Mouse (Mus musculus): ENCODE results near the gene Cacna1h. TPM values are rescaled to one million over a fixed set of nuclear protein-coding genes. Genes with fewer than 3 reads are reported as not detected.

Cacna1h gene
- polyA plus RNA-seq, 1 experiment = 5.2 TPM

GRCm38 (mm10) chr17:25410180-25410579, 23.4 kb downstream of the Cacna1h start:
- no peak overlapping the region for H3K27ac ChIP-seq (ENCODE audit: control insufficient read depth, insufficient read depth, low read depth, low read length, poor library complexity)
- no peak overlapping the region for H3K4me3 ChIP-seq (replicated peaks; ENCODE audit: control insufficient read depth, low read depth, low read length)
- WGBS = 76% methylated on average over 6 of the region's 6 CpGs
- no peaks in the 10 kb centered on the region for H3K4me1 ChIP-seq (ENCODE audit: control insufficient read depth, insufficient read depth, low read length)
- TF ChIP-seq POLR2A (IDR thresholded peaks at IDR 0.05; ENCODE audit: borderline replicate concordance, control insufficient read depth, low read depth, low read length) (no peak), CTCF (IDR thresholded peaks at IDR 0.05; ENCODE audit: control insufficient read depth, insufficient read depth, low read length) (no peak)

GRCm38 (mm10) chr17:25409621-25410020, 24.0 kb downstream of the Cacna1h start:
- 76% methylated on average over 7 of the region's 7 CpGs for WGBS
- no peaks in the 10 kb centered on the region for H3K4me1 ChIP-seq (ENCODE audit: control insufficient read depth, insufficient read depth, low read length)

DNA sequence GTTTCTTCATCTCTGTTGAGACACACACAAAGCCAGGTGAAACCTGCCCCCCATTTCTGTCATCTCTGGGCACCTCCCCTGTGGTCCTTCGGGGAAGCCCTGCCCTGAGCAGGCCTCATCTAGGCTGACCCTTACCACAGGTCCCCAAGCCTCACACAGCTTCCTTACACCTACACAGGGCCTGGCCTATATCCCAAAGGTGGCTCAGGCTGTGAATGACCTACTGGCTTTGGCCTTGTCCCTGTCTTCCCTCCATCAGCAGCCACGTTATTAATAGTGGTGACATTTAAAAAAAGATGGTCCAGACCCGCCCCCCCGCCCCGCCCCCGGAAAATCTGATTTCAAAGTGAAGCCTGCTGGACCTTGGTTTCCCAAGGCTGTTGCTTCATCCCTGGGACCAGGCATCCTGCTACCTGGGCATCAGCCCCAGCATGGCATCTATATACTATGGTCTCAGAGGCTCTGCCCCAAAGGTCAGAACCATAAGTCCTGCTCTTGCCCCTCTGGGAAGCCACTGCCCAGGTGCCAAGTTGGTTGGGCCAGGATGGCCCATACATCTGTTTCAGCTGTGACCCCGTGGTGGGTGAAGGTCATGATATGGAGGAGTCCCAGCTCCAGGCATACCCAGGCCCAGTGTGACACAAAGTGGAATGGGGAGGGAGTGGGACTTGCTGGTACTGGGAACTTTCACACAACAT, 25.1 kb downstream of the Cacna1h start:
- TF ChIP-seq POLR2A (IDR thresholded peaks at IDR 0.05; ENCODE audit: borderline replicate concordance, control insufficient read depth, low read depth, low read length) (no peak), CTCF (IDR thresholded peaks at IDR 0.05; ENCODE audit: control insufficient read depth, insufficient read depth, low read length) (no peak)
- Histone ChIP-seq H3K27ac (ENCODE audit: control insufficient read depth, insufficient read depth, low read depth, low read length, poor library complexity) (no peak overlapping the region), H3K4me1 (ENCODE audit: control insufficient read depth, insufficient read depth, low read length) (no peaks in the 10 kb centered on the region), H3K4me3 (replicated peaks; ENCODE audit: control insufficient read depth, low read depth, low read length) (no peak overlapping the region)
- WGBS = 76% methylated on average over 7 of the region's 7 CpGs

More at GRCm38 (mm10) chr17:25409621-25410020, 24.0 kb downstream of the Cacna1h start:
- no peak for TF ChIP-seq CTCF (IDR thresholded peaks at IDR 0.05; ENCODE audit: control insufficient read depth, insufficient read depth, low read length)
- no peak for TF ChIP-seq POLR2A (IDR thresholded peaks at IDR 0.05; ENCODE audit: borderline replicate concordance, control insufficient read depth, low read depth, low read length)
- Histone ChIP-seq H3K4me3 (replicated peaks; ENCODE audit: control insufficient read depth, low read depth, low read length) (no peak overlapping the region), H3K27ac (ENCODE audit: control insufficient read depth, insufficient read depth, low read depth, low read length, poor library complexity) (no peak overlapping the region)

GRCm38 (mm10) chr17:25407352-25407751, 26.2 kb downstream of the Cacna1h start:
- no peak for TF ChIP-seq CTCF (IDR thresholded peaks at IDR 0.05; ENCODE audit: control insufficient read depth, insufficient read depth, low read length)
- TF ChIP-seq POLR2A (IDR thresholded peaks at IDR 0.05; ENCODE audit: borderline replicate concordance, control insufficient read depth, low read depth, low read length) = no peak
- H3K4me1 ChIP-seq (ENCODE audit: control insufficient read depth, insufficient read depth, low read length) = no peaks in the 10 kb centered on the region
- H3K27ac ChIP-seq (ENCODE audit: control insufficient read depth, insufficient read depth, low read depth, low read length, poor library complexity) = no peak overlapping the region
- 69% methylated on average over 4 of the region's 4 CpGs for WGBS
- H3K4me3 ChIP-seq (replicated peaks; ENCODE audit: control insufficient read depth, low read depth, low read length) = no peak overlapping the region

DNA sequence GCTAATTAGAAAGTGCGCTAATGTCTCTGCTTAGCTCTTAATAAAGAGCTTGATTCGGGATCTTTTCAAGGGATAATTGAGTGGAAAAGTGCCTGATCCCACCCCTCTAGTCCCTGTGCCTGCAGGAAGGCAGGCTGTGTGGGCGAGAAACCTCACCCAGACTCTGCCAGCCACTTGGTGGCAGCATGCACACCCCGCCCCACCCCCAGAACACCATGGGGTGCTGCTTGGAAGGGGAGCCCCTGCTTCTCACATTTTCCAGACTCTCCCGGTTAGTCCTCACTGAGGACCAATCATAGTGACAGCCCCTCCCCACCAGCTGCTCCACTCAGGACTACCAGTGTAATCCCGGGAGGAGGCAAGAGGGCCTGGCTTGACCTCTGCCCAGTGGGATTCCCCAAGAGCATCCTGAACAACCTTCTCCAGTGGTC, 27.6 kb downstream of the Cacna1h start:
- H3K4me1 ChIP-seq (ENCODE audit: control insufficient read depth, insufficient read depth, low read length) = no peaks in the 10 kb centered on the region
- no peak for TF ChIP-seq POLR2A (IDR thresholded peaks at IDR 0.05; ENCODE audit: borderline replicate concordance, control insufficient read depth, low read depth, low read length)
- TF ChIP-seq CTCF (IDR thresholded peaks at IDR 0.05; ENCODE audit: control insufficient read depth, insufficient read depth, low read length) = no peak

GRCm38 (mm10) chr17:25405224-25405895, 28.2 kb downstream of the Cacna1h start:
- 17% methylated on average over 10 of the region's 10 CpGs for whole genome bisulfite sequencing
- TF ChIP-seq CTCF (IDR thresholded peaks at IDR 0.05; ENCODE audit: control insufficient read depth, insufficient read depth, low read length) = no peak
- no peak for TF ChIP-seq POLR2A (IDR thresholded peaks at IDR 0.05; ENCODE audit: borderline replicate concordance, control insufficient read depth, low read depth, low read length)
- Histone ChIP-seq H3K27ac (ENCODE audit: control insufficient read depth, insufficient read depth, low read depth, low read length, poor library complexity) (no peak overlapping the region), H3K4me3 (replicated peaks; ENCODE audit: control insufficient read depth, low read depth, low read length) (no peak overlapping the region), H3K4me1 (ENCODE audit: control insufficient read depth, insufficient read depth, low read length) (no peaks in the 10 kb centered on the region)

More for the DNA sequence above, 27.6 kb downstream of the Cacna1h start:
- Histone ChIP-seq H3K4me3 (replicated peaks; ENCODE audit: control insufficient read depth, low read depth, low read length) (no peak overlapping the region), H3K27ac (ENCODE audit: control insufficient read depth, insufficient read depth, low read depth, low read length, poor library complexity) (no peak overlapping the region)
- WGBS = 26% methylated on average over 6 of the region's 6 CpGs

DNA sequence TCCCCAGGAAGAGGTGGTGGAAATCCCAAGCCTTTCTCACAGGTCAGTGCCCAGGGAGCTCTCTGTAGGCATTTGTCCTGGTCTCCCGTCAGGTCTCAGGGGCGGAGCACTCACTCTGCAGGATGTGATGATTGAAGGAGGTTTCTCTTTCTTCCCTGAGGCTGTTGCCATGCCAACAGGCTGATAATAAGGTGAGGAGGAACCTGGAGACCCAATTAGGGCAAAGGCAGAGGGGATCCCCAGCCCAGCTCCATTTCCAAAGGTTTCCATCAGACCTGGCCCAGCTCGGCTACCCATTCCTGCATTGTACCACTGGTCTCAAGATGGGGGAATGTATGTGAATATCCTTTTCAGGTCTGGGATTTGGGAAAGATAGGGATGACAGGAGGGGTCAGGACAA, 29.4 kb downstream of the Cacna1h start:
- Histone ChIP-seq H3K4me3 (replicated peaks; ENCODE audit: control insufficient read depth, low read depth, low read length) (no peak overlapping the region), H3K4me1 (ENCODE audit: control insufficient read depth, insufficient read depth, low read length) (no peaks in the 10 kb centered on the region), H3K27ac (ENCODE audit: control insufficient read depth, insufficient read depth, low read depth, low read length, poor library complexity) (no peak overlapping the region)
- TF ChIP-seq CTCF (IDR thresholded peaks at IDR 0.05; ENCODE audit: control insufficient read depth, insufficient read depth, low read length) (no peak), POLR2A (IDR thresholded peaks at IDR 0.05; ENCODE audit: borderline replicate concordance, control insufficient read depth, low read depth, low read length) (no peak)
- WGBS = 32% methylated on average over 3 of the region's 3 CpGs

GRCm38 (mm10) chr17:25402224-25402623, 31.4 kb downstream of the Cacna1h start:
- TF ChIP-seq POLR2A (IDR thresholded peaks at IDR 0.05; ENCODE audit: borderline replicate concordance, control insufficient read depth, low read depth, low read length) (no peak), CTCF (IDR thresholded peaks at IDR 0.05; ENCODE audit: control insufficient read depth, insufficient read depth, low read length) (no peak)
- 78% methylated on average over 13 of the region's 13 CpGs for WGBS
- Histone ChIP-seq H3K4me1 (ENCODE audit: control insufficient read depth, insufficient read depth, low read length) (no peaks in the 10 kb centered on the region), H3K27ac (ENCODE audit: control insufficient read depth, insufficient read depth, low read depth, low read length, poor library complexity) (no peak overlapping the region), H3K4me3 (replicated peaks; ENCODE audit: control insufficient read depth, low read depth, low read length) (no peak overlapping the region)

Measured in bone marrow, adult 2 months (tissue).